Mouse (Mus musculus): ENCODE data around the gene Tsen2.
A peak's percentile ranks its signal among the peaks of the same experiment; 100 is the strongest.

The Tsen2 gene

DNA sequence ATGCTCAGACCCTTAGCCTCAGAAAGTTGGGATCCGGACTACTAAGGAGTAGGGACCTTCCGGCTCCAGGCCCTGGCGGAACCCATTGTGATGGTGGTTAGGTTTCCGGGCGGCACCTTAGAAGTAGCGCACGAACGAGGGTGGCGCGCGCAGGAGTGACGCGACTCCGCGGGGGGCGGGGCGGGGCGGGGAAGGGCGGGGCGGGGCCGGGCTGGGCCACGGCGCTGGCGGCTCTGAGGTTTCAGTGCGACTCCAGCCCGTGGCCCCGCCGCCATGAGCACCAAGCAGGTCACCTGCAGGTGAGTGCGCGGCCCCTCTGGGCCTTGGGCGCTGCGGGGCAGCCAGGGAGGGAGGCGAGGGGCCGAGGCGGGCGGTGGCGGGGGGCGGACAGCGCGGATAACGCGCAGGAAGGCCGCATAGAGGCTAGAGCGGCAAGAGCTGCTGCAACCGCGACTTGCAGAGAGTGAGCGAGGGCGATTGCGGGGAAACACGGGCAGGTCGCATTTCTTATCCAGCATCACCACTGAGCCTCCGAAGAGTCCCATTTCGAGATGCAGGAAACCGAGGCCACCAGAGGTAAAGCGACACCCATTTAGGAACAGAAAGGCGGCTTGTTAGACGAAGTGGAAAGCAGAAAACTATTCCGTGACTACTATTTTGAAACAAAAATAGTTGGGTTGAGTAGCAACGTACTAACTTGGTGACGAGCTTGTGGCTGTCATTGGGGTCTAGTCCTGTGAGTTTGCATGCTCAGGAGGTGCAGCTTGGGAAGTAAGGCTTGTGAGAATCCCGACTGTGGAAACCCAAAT lies 57.5 kb downstream of the Tsen2 start, which contains the start of gene Mkrn2:
TSS of gene Mkrn2 (plus strand) at position 188 of the 809 bp plus-strand sequence.
- DNase-seq (ENCODE audit: low spot score) = peak; percentile 85

DNA sequence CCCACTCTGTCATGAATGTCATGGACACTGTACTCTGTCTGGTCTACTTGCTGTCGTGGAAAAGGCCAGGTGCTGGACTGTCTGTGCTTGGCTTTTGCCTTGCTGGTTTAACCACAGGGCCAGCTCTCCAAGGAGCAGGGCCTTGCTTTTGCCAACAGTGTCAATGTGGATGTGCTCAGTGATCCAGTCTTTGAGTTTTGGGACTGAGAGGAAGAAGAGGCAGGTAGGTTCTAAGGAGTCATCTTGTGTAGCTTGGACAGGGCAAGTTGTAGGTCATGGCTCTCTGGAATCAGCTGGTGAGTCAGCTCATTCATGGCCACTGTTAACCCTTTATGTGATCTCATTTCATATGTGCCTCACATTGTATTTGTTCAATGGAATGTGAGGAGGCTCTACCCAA lies 62.0 kb downstream of the Tsen2 start:
- no peak for DNase-seq (ENCODE audit: low spot score)

DNA sequence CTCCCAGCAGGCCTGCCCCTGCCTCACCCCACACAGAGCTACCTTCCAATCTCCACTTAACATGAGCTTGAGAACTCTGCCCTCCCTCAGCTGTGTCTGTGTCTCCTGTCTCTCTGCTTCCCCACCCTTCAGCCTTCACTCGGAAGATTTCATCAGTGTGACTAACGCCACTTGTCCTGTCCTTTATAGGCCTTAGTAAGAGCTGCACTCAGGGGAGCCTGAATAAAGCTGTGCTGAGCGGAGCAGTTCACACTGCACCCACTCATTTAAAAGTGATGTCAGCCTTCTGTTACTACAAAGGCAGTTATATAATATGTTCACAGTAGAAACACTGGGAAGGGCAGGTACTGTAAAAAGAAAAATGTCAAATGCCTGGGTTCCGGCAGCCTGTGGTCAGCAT lies 63.0 kb downstream of the Tsen2 start:
- DNase-seq (ENCODE audit: low spot score) = no peak

DNA sequence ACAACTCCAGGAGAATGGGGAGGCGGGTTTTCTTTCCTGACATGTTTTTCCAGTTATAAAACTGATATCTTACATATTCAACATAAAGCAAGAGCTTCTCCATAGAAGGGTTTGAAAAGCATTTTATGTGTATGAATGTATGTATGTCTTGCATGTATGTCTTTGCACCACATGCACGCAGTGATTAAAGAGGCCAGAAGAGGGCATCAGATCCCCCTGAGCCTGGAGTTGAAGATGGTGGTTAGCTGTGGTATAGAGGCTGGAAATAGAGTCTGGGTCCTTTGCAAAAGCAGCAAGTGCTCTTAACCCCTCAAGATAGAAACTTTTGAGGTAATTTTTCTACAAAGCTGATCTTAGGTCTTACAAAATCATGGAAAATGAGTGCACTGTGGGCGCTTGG lies 64.7 kb downstream of the Tsen2 start:
- no peak for DNase-seq (ENCODE audit: low spot score)

DNA sequence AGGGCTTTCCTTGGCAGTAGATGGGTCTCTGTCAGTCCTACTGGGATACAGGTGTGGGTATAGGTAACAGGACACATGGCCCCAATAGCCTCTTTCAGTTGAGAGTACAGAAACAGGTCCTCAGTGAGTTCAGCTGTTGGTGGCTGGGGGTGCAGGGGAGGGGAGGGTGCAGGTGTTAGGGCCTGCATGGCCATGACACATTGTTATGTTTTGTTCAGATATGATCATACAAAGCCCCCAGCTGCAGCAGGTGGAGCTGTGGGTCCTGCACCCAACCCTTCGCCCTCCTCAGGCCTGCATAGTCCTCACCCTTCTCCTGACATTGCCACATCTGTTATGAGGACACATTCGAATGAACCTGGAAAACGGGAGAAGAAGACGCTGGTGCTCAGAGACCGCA lies 65.8 kb downstream of the Tsen2 start:
- DNase-seq (ENCODE audit: low spot score) = no peak

DNA sequence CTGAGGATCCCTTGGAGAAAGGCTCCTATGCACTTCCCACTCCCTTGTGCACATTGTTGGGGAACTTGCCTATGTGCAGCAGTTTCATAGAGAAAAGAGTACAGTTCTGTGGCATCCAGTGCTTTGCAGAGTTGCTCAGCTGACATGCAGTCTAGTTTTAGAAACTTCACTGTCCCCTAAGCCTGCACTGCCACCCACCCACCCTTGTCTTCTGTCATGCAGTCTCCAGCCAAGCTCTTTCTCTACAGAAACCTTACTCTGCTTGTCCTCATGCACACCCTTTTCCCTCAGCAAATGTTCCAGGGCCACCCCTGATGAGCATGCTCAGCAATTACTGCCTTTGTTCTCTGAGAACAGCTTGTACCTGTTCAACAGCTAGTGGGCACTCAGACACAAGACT lies 69.3 kb downstream of the Tsen2 start:
- no peak for DNase-seq (ENCODE audit: low spot score)

DNA sequence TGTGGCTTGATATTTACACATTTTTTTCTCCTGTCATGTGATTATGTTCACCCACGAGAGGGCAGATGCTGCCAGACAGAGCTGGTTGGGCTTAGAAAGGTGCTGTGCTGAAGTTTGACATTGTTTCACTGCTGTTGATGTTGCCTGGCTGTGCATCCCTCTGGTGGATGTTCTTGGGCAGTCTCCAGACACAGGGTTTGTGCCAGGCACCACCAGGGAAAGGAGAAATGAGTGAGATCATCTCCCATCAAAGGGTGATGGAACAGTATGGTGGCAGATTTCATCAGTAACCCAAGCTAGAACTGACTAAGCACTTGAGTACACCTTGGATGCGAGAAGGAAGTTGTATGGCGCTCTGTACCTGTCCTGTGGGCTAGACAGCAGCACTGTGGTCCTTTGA lies 71.5 kb downstream of the Tsen2 start:
- DNase-seq (ENCODE audit: low spot score) = no peak

DNA sequence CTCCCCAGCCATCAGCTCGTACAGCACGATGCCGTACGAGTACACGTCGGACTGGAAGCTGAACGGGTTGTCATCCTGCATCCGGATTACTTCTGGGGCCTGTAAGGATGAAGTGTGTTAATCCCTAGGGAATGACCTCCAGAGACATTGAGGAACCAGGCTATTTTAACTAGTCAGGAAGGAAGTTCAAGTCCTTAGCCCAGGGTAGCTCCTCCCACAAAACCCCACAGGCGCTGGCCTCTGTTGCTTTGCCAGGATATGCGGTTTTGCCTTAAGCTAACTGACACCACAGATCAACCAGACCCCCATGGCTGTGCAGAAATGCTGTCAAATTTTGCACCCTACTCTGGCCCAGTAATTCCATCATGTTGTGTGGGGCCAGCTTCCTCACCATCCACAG lies 75.4 kb downstream of the Tsen2 start:
- no peak for DNase-seq (ENCODE audit: low spot score)

DNA sequence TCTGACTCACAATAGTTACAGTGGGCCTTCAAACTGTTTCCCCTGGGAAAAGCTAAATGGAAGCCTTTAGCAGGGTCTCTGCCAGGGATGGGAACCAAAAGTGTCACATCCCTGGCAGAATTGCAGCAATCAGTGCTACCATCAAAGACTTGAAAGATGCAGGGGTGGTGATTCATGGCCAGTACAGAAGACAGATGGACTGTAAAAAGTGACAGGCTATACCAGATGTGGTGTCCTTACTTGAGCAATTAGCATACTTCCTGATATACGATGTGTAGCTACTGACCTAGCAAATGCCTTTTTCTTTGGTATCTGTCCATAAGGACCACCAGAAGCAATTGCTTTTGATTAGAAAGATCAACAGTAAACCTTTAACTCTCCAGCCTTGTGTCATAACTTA lies 76.5 kb downstream of the Tsen2 start:
- no peak for DNase-seq (ENCODE audit: low spot score)

DNA sequence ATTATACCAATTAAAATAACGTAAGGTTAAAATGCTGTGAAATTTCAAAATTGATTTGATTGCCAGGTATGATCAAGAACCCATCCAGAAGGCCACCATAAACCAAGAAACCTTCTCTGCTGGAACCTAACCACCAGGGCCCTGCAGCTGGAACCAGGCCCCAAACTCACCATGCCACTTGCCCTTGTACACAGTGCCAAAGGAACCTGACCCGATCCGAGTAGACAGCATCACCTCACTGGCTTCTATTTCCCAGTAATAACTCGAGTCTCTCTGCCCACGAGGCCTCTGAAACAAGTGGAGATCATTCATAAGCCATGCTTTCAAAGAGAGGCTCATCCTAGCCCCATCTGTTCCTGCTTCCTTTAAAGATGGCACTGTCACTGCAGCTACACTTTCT lies 81.7 kb downstream of the Tsen2 start:
- no peak for DNase-seq (ENCODE audit: low spot score)
